Mouse (Mus musculus): ENCODE results near the gene Pde4d.

GRCm38 (mm10) chr13:109406341-109406740 is 956.6 kb downstream of the Pde4d start:
- TF ChIP-seq EP300 (optimal IDR thresholded peaks at IDR 0.05) = no peak
- TF ChIP-seq CTCF (IDR thresholded peaks at IDR 0.05; ENCODE audit: low read depth) = no peak

All from stomach, postnatal 0 days (tissue).